Mouse (Mus musculus): ENCODE measurements around the gene Proser2. TPM values are rescaled to one million over a fixed set of nuclear protein-coding genes. Genes with fewer than 3 reads are reported as not detected.

Proser2 gene
- total RNA-seq (2014; fragmentation: Nextera tagmentation): not detected in 2 replicates
- 0.06 and 0.11 TPM in 2 replicates for total RNA-seq (2017)
- not detected in 2 replicates for polyA plus RNA-seq (2012)

- H3K36me3 ChIP-seq (replicated peaks): no peaks in the 10 kb centered on the region
- ATAC-seq (ENCODE audit: extremely low read depth, insufficient number of reproducible peaks, low FRiP score, poor library complexity, severe bottlenecking) (no peak), DNase-seq (ENCODE audit: low spot score) (no peak)
- H3K4me1 ChIP-seq (ENCODE audit: insufficient read depth, low read depth, low read length): no peaks in the 10 kb centered on the region; the same call in none of the 2 replicates
- peaks cover 25% of the 10 kb centered on the region for H3K27me3 ChIP-seq (ENCODE audit: insufficient read depth, low read length)
- peaks cover 7% of the 10 kb centered on the region for H3K9me3 ChIP-seq (replicated peaks)
- H3K4me3 ChIP-seq (ENCODE audit: low read depth, low read length): no peak within 1 kb of the TSS; the same call in 1 of the 2 replicates
- TF ChIP-seq TAL1 (conservative IDR thresholded peaks at IDR 0.05; ENCODE audit: low read depth, low read length) (no peak), CTCF (IDR thresholded peaks at IDR 0.05; ENCODE audit: low read depth, low read length) (no peak), GATA2 (IDR thresholded peaks at IDR 0.05; ENCODE audit: borderline replicate concordance, low read depth, low read length) (no peak), GATA1 (IDR thresholded peaks at IDR 0.05; ENCODE audit: borderline replicate concordance, low read length) (no peak), POLR2AphosphoS5 (IDR thresholded peaks at IDR 0.05; ENCODE audit: insufficient replicate concordance, low read depth, low read length) (no peak)
These were observed at the start of gene Proser2 for GRCm38 (mm10) chr2:6129555-6130355. Gene Proser2 (minus strand): TSS chr2:6130211.

- Histone ChIP-seq H3K4me1 (ENCODE audit: insufficient read depth, low read depth, low read length) (no peaks in the 10 kb centered on the region), H3K4me3 (ENCODE audit: low read depth, low read length) (no peak overlapping the region), H3K9me3 (replicated peaks) (peaks cover 2% of the 10 kb centered on the region), H3K27me3 (ENCODE audit: insufficient read depth, low read length) (peaks cover 15% of the 10 kb centered on the region), H3K36me3 (replicated peaks) (no peaks in the 10 kb centered on the region)
- no peak for TF ChIP-seq CTCF (IDR thresholded peaks at IDR 0.05; ENCODE audit: low read depth, low read length)
- no peak for TF ChIP-seq POLR2AphosphoS5 (IDR thresholded peaks at IDR 0.05; ENCODE audit: insufficient replicate concordance, low read depth, low read length)
- TF ChIP-seq GATA2 (IDR thresholded peaks at IDR 0.05; ENCODE audit: borderline replicate concordance, low read depth, low read length): no peak
- no peak for TF ChIP-seq TAL1 (conservative IDR thresholded peaks at IDR 0.05; ENCODE audit: low read depth, low read length)
- TF ChIP-seq GATA1 (IDR thresholded peaks at IDR 0.05; ENCODE audit: borderline replicate concordance, low read length): no peak
- DNase-seq (ENCODE audit: low spot score) (no peak), ATAC-seq (ENCODE audit: extremely low read depth, insufficient number of reproducible peaks, low FRiP score, poor library complexity, severe bottlenecking) (no peak)
These were observed 49.7 kb upstream of the Proser2 start for GRCm38 (mm10) chr2:6179749-6180117.

GRCm38 (mm10) chr2:6178901-6179748, 49.1 kb upstream of the Proser2 start:
- H3K36me3 ChIP-seq (replicated peaks): no peaks in the 10 kb centered on the region
- peaks cover 15% of the 10 kb centered on the region; the same call in 1 of the 2 replicates for H3K27me3 ChIP-seq (ENCODE audit: insufficient read depth, low read length)
- DNase-seq (ENCODE audit: low spot score) (no peak), ATAC-seq (ENCODE audit: extremely low read depth, insufficient number of reproducible peaks, low FRiP score, poor library complexity, severe bottlenecking) (no peak)
- no peak overlapping the region for H3K4me3 ChIP-seq (ENCODE audit: low read depth, low read length)
- no peaks in the 10 kb centered on the region for H3K4me1 ChIP-seq (ENCODE audit: insufficient read depth, low read depth, low read length)
- H3K9me3 ChIP-seq (replicated peaks): no peaks in the 10 kb centered on the region
- TF ChIP-seq GATA2 (IDR thresholded peaks at IDR 0.05; ENCODE audit: borderline replicate concordance, low read depth, low read length) (no peak), GATA1 (IDR thresholded peaks at IDR 0.05; ENCODE audit: borderline replicate concordance, low read length) (no peak), TAL1 (conservative IDR thresholded peaks at IDR 0.05; ENCODE audit: low read depth, low read length) (no peak), POLR2AphosphoS5 (IDR thresholded peaks at IDR 0.05; ENCODE audit: insufficient replicate concordance, low read depth, low read length) (no peak), CTCF (IDR thresholded peaks at IDR 0.05; ENCODE audit: low read depth, low read length) (no peak)

DNA sequence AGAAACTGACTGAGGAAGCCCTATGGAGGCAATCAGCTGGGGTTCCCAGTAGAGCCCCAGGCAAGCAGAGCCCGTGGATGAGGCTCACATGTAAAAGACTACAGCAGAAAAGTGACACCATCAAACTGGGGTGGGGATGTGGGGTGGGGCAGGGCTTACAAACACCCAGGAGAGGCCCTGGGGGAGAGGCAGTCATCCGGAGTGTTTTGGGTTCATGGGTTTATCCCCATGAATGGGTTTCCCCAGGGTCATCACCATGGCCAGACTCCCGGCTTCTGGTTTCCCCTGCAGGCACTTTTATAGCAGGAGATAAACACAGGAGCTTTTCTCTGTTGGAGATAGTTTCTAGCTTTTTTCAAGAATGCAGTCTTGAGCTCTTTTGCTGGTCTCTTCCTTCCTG, 43.0 kb upstream of the Proser2 start:
- no peak for TF ChIP-seq TAL1 (conservative IDR thresholded peaks at IDR 0.05; ENCODE audit: low read depth, low read length)
- TF ChIP-seq GATA2 (IDR thresholded peaks at IDR 0.05; ENCODE audit: borderline replicate concordance, low read depth, low read length): no peak
- TF ChIP-seq GATA1 (IDR thresholded peaks at IDR 0.05; ENCODE audit: borderline replicate concordance, low read length): no peak
- TF ChIP-seq POLR2AphosphoS5 (IDR thresholded peaks at IDR 0.05; ENCODE audit: insufficient replicate concordance, low read depth, low read length): no peak
- TF ChIP-seq CTCF (IDR thresholded peaks at IDR 0.05; ENCODE audit: low read depth, low read length): no peak

GRCm38 (mm10) chr2:6168560-6168959, 38.5 kb upstream of the Proser2 start:
- Histone ChIP-seq H3K36me3 (replicated peaks) (no peaks in the 10 kb centered on the region), H3K4me3 (ENCODE audit: low read depth, low read length) (no peak overlapping the region), H3K27me3 (ENCODE audit: insufficient read depth, low read length) (peaks cover 6% of the 10 kb centered on the region; the same call in 1 of the 2 replicates), H3K9me3 (replicated peaks) (no peaks in the 10 kb centered on the region), H3K4me1 (ENCODE audit: insufficient read depth, low read depth, low read length) (peaks cover 3% of the 10 kb centered on the region; the same call in 1 of the 2 replicates)
- TF ChIP-seq TAL1 (conservative IDR thresholded peaks at IDR 0.05; ENCODE audit: low read depth, low read length) (no peak), CTCF (IDR thresholded peaks at IDR 0.05; ENCODE audit: low read depth, low read length) (no peak), GATA1 (IDR thresholded peaks at IDR 0.05; ENCODE audit: borderline replicate concordance, low read length) (no peak), GATA2 (IDR thresholded peaks at IDR 0.05; ENCODE audit: borderline replicate concordance, low read depth, low read length) (no peak), POLR2AphosphoS5 (IDR thresholded peaks at IDR 0.05; ENCODE audit: insufficient replicate concordance, low read depth, low read length) (no peak)
- DNase-seq (ENCODE audit: low spot score) (no peak), ATAC-seq (ENCODE audit: extremely low read depth, insufficient number of reproducible peaks, low FRiP score, poor library complexity, severe bottlenecking) (no peak)

More for the DNA sequence above, 43.0 kb upstream of the Proser2 start:
- Histone ChIP-seq H3K9me3 (replicated peaks) (no peaks in the 10 kb centered on the region), H3K36me3 (replicated peaks) (no peaks in the 10 kb centered on the region), H3K4me1 (ENCODE audit: insufficient read depth, low read depth, low read length) (peaks cover 3% of the 10 kb centered on the region; the same call in 1 of the 2 replicates), H3K27me3 (ENCODE audit: insufficient read depth, low read length) (peaks cover 12% of the 10 kb centered on the region), H3K4me3 (ENCODE audit: low read depth, low read length) (no peak overlapping the region)
- ATAC-seq (ENCODE audit: extremely low read depth, insufficient number of reproducible peaks, low FRiP score, poor library complexity, severe bottlenecking) (no peak), DNase-seq (ENCODE audit: low spot score) (no peak)

All from G1E (cell line).